Mouse (Mus musculus) myocyte (in vitro differentiated cells): Measurements from ENCODE around the gene Casc4.

ENCODE experiments used
- MAX ChIP-seq: IDR thresholded peaks from one replicate; pipeline ENCODE4 v1.6.1; 2011; ENCODE audit warnings: low read depth, mild to moderate bottlenecking, control low read depth
- MYOD1 ChIP-seq, 3 experiments: IDR thresholded peaks; one replicate each; pipeline ENCODE4 v1.6.1; 2011; ENCODE audit warnings: control low read depth in 2 of 3, low read depth in 2 of 3, mild to moderate bottlenecking in 2 of 3, moderate library complexity in 1 of 3; ENCODE audit not compliant: insufficient read length in 2 of 3, control insufficient read depth in 1 of 3
- POLR2A ChIP-seq: IDR thresholded peaks from one replicate; pipeline ENCODE4 v1.6.1; 2011; ENCODE audit warnings: low read depth, mild to moderate bottlenecking, control low read depth, moderate library complexity; ENCODE audit not compliant: insufficient read length
- USF1 ChIP-seq: IDR thresholded peaks from one replicate; pipeline ENCODE4 v1.6.1; 2011; ENCODE audit warnings: low read depth, mild to moderate bottlenecking, control low read depth, moderate library complexity

DNA sequence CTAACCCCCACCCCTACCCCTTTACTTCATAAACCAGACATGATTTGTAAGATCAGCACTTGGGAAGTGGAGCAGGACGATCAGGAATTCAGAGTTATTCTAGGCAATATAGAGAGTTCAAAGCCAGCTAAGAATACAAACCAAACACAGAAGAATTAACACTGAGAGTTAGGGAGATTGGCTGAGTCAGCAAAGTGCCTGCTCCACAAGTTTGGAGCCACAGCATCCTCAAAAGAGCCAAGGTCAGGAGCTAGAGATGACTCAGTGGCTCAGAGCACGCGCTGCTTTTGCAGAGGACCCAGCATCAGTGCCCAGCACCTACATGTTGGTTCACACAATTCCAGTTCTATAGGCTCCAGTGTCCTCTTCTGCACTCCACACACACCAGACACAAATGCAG, 76.6 kb downstream of the Casc4 start:
- TF ChIP-seq POLR2A (no peak), MYOD1 (IDR thresholded peaks at IDR 0.05; ENCODE audit: control insufficient read depth in 1 of 3, insufficient read length in 2 of 3, low read depth in 2 of 3) (no peak), USF1 (no peak), MAX (no peak)
